Mouse (Mus musculus): ENCODE measurements at regions not wholly inside any gene's neighbourhood (a gene's known extent, or its start where the extent isn't known, plus 50 kb on each side); places are given as distances from the start of the nearest gene placed in this dataset.

DNA sequence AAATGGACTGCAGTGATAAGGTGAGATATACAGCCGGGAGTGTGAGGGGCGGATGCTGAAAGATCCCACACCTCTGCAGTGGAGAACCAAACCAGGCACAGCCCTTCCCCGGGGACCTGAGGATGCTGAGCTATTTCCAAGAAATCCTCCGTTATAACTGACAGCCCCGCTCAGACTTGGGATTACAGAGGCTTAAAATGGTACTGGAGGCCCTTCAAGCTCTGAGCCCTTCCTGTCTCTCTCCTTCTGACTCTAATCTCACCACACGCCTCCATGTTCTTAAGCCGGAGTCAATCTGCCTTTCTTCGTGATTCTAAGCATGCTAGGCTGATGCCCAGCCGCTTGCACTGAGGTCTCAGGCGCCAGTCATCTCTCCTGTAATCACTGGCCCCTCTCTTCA, 221.5 kb downstream of the 3100002H09Rik start:
- H3K4me1 ChIP-seq (ENCODE audit: control insufficient read depth in 1 of 2, insufficient read depth in 2 of 2, low read length in 2 of 2) = no peaks in the 10 kb centered on the region
- H3K27me3 ChIP-seq (ENCODE audit: control insufficient read depth in 1 of 2, insufficient read depth in 2 of 2, low read length in 2 of 2) = no peaks in the 10 kb centered on the region
- H3K4me3 ChIP-seq (ENCODE audit: control insufficient read depth in 1 of 2, insufficient read depth in 1 of 2, low read depth in 2 of 2, low read length in 2 of 2) = no peak overlapping the region
- DNase-seq (ENCODE audit: low read depth, low spot score) = no peak
- no peaks in the 10 kb centered on the region for H3K79me2 ChIP-seq (ENCODE audit: control insufficient read depth, insufficient read depth, low read length, poor library complexity)
- H3K9me3 ChIP-seq (replicated peaks; ENCODE audit: insufficient read depth, low read length) = no peaks in the 10 kb centered on the region
- H3K36me3 ChIP-seq (ENCODE audit: control insufficient read depth in 1 of 2, insufficient read depth in 2 of 2, low read length in 2 of 2) = no peaks in the 10 kb centered on the region
- H3K27ac ChIP-seq (ENCODE audit: control insufficient read depth, low read depth, low read length) = no peak overlapping the region
- no peak overlapping the region for H3K9ac ChIP-seq (ENCODE audit: control insufficient read depth, low read depth, low read length, poor library complexity, severe bottlenecking)
- TF ChIP-seq ETS1 (IDR thresholded peaks at IDR 0.05; ENCODE audit: low read depth, low read length) = no peak
- TF ChIP-seq RCOR1 (IDR thresholded peaks at IDR 0.05; ENCODE audit: low read depth, low read length) = no peak

DNA sequence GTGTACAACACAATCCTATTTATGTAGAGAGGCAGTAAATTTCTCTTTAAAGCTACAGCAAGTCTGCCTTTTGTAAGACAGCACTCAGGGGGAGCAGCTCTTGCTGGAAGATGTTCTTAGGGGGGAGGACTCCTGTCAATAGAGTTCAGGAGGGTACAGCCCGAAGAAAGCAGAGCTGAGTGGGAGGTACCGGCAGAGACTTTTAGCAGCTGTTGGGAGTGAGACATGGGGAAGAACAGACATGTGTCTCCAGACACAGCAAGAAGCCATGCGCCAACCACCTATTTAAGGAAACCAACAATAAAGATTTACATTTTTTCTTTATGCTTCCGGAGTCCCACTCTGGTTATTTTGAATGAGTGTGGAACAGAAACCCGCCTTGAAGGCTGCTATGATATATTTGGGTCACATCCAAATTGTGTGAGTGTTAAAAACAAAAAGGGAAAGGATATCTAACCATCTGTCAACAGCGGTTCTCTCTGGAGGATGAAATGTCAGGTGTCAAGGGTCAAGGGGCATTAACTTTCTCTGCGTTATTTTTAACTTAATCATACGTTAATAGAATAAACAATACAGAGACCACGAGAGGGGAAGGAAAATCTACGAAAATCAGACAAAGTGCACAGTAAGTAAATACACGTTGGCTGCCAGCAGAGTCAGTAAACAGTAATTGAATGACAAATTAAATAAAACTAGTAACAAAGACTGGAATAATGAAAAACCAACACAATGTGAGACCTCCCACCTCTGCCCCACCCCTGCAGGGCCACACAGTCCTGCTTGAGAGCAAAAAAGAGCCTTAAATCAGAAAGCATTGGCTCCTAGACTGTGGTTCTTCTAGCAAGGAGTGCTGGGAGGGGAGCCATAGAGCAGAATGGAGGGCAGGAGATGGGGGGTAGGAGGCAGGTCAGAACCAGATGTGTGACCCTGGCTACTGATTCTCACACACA, 225.2 kb downstream of the 3100002H09Rik start:
- Histone ChIP-seq H3K4me1 (ENCODE audit: control insufficient read depth in 1 of 2, insufficient read depth in 2 of 2, low read length in 2 of 2) (no peaks in the 10 kb centered on the region), H3K9me3 (replicated peaks; ENCODE audit: insufficient read depth, low read length) (no peaks in the 10 kb centered on the region), H3K36me3 (ENCODE audit: control insufficient read depth in 1 of 2, insufficient read depth in 2 of 2, low read length in 2 of 2) (no peaks in the 10 kb centered on the region), H3K9ac (ENCODE audit: control insufficient read depth, low read depth, low read length, poor library complexity, severe bottlenecking) (no peak overlapping the region), H3K4me3 (ENCODE audit: control insufficient read depth in 1 of 2, insufficient read depth in 1 of 2, low read depth in 2 of 2, low read length in 2 of 2) (no peak overlapping the region), H3K79me2 (ENCODE audit: control insufficient read depth, insufficient read depth, low read length, poor library complexity) (no peaks in the 10 kb centered on the region), H3K27me3 (ENCODE audit: control insufficient read depth in 1 of 2, insufficient read depth in 2 of 2, low read length in 2 of 2) (no peaks in the 10 kb centered on the region), H3K27ac (ENCODE audit: control insufficient read depth, low read depth, low read length) (no peak overlapping the region)
- TF ChIP-seq ZNF384 (IDR thresholded peaks at IDR 0.05; ENCODE audit: low read depth, low read length) (no peak), MYB (IDR thresholded peaks at IDR 0.05; ENCODE audit: low read depth, low read length) (no peak), EP300 (IDR thresholded peaks at IDR 0.05; ENCODE audit: low read depth in 1 of 2, low read length in 2 of 2) (no peak), MYC (IDR thresholded peaks at IDR 0.05; ENCODE audit: low read depth, low read length) (no peak), CHD1 (IDR thresholded peaks at IDR 0.05; ENCODE audit: low read depth, low read length) (no peak), ELF1 (IDR thresholded peaks at IDR 0.05; ENCODE audit: low read depth, low read length) (no peak), RAD21 (IDR thresholded peaks at IDR 0.05; ENCODE audit: low read depth, low read length) (no peak), MAX (IDR thresholded peaks at IDR 0.05; ENCODE audit: low read length) (no peak), UBTF (IDR thresholded peaks at IDR 0.05; ENCODE audit: borderline replicate concordance, insufficient read depth, low read depth, low read length) (no peak), JUND (IDR thresholded peaks at IDR 0.05; ENCODE audit: low read depth, low read length) (no peak), CTCF (IDR thresholded peaks at IDR 0.05 in 2 of 3, conservative IDR thresholded peaks at IDR 0.05 in 1 of 3; ENCODE audit: control insufficient read depth in 1 of 3, insufficient read depth in 1 of 3, low read depth in 2 of 3, low read length in 3 of 3, poor library complexity in 1 of 3, severe bottlenecking in 1 of 3) (no peak)
- DNase-seq (ENCODE audit: low read depth, low spot score) = no peak

DNA sequence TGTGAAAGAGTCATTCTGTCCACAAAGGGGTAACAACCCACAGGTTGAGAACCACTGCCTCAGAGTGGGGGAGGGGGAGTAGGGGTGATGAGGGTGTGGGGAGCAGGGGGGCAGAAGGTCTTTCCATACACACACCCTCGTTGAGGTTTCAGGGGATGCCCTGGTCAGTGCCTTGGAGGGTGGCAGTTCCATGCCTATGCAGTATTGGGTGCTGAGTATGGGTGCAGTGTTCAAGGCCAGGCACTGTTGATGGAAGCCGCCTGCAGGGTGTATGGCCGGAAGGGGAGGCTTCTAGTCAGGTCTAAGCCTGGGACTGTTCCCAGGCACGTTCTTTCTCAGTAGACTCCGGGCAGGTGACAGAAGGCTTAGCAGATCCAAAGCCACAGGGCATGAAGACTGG, 234.1 kb downstream of the 3100002H09Rik start:
- H3K9me3 ChIP-seq (replicated peaks; ENCODE audit: insufficient read depth, low read length) = no peaks in the 10 kb centered on the region
- no peaks in the 10 kb centered on the region for H3K27me3 ChIP-seq (ENCODE audit: control insufficient read depth in 1 of 2, insufficient read depth in 2 of 2, low read length in 2 of 2)

More for the DNA sequence above, 234.1 kb downstream of the 3100002H09Rik start:
- H3K27ac ChIP-seq (ENCODE audit: control insufficient read depth, low read depth, low read length) = no peak overlapping the region
- no peaks in the 10 kb centered on the region for H3K4me1 ChIP-seq (ENCODE audit: control insufficient read depth in 1 of 2, insufficient read depth in 2 of 2, low read length in 2 of 2)
- no peaks in the 10 kb centered on the region for H3K36me3 ChIP-seq (ENCODE audit: control insufficient read depth in 1 of 2, insufficient read depth in 2 of 2, low read length in 2 of 2)
- no peak overlapping the region for H3K4me3 ChIP-seq (ENCODE audit: control insufficient read depth in 1 of 2, insufficient read depth in 1 of 2, low read depth in 2 of 2, low read length in 2 of 2)
- TF ChIP-seq CTCF (IDR thresholded peaks at IDR 0.05 in 2 of 3, conservative IDR thresholded peaks at IDR 0.05 in 1 of 3; ENCODE audit: control insufficient read depth in 1 of 3, insufficient read depth in 1 of 3, low read depth in 2 of 3, low read length in 3 of 3, poor library complexity in 1 of 3, severe bottlenecking in 1 of 3) = no peak
- TF ChIP-seq POLR2A (IDR thresholded peaks at IDR 0.05; ENCODE audit: control insufficient read depth in 1 of 2, insufficient read depth in 1 of 2, low read depth in 1 of 2, low read length in 2 of 2, poor library complexity in 1 of 2) = no peak
- TF ChIP-seq NRF1 (IDR thresholded peaks at IDR 0.05; ENCODE audit: insufficient read depth, low read depth, low read length, poor library complexity, severe bottlenecking) = no peak
- no peak for TF ChIP-seq MYB (IDR thresholded peaks at IDR 0.05; ENCODE audit: low read depth, low read length)
- no peak for DNase-seq (ENCODE audit: low read depth, low spot score)
- H3K9ac ChIP-seq (ENCODE audit: control insufficient read depth, low read depth, low read length, poor library complexity, severe bottlenecking) = no peak overlapping the region
- H3K79me2 ChIP-seq (ENCODE audit: control insufficient read depth, insufficient read depth, low read length, poor library complexity) = no peaks in the 10 kb centered on the region
